Mouse (Mus musculus) left cerebral cortex, adult 9 months (tissue): ENCODE measurements at regions not wholly inside any gene's neighbourhood (a gene's known extent, or its start where the extent isn't known, plus 50 kb on each side); places are given as distances from the start of the nearest gene placed in this dataset.

ENCODE experiments used
- DNase-seq, 2 experiments: peaks; one replicate each; pipeline ENCODE4 v3.0.0; 2022; ENCODE audit warnings: low spot score in 2 of 2

DNA sequence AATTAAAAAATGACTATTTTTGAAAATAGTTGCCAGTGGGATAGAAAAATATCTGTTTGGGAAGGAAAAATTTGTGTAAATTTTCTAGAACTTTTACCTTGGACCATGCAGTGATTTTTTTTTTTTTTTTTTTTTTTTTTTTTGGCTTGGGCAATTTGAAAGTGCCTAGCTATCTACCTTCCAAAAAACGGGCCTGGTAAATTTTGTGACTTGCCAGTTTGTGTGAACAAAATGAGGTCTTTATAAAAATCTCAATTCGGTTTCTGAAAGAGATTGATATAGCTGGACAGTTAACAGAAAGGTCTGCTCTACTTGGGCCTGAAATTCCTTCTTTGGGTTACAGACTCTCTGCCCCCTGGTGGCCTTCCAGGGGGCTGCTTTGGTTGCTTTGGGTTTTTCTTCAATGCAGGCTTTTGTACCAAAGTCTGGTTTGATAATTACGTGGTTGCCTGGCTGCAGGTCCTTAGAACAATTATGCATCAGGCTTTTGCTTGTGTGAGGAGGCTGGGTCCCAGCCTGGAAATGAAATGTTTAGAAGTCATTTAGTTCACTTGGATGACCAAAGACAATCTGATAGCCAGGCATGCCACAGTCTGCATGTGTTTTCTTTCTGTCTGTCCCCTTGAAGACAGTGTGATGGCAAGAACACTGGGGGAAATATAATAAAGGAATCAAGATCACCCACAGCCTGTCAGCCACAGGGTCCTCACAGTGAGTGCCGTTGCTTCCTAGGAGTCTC lies 75.6 kb upstream of the Jazf1 start:
- DNase-seq: peak in 1 of 2 experiments; percentile 46

GRCm38 (mm10) chr6:53134410-53134809 lies 66.0 kb upstream of the Jazf1 start:
- no peak for DNase-seq

GRCm38 (mm10) chr6:53130717-53131330 lies 62.4 kb upstream of the Jazf1 start:
- DNase-seq: no peak

DNA sequence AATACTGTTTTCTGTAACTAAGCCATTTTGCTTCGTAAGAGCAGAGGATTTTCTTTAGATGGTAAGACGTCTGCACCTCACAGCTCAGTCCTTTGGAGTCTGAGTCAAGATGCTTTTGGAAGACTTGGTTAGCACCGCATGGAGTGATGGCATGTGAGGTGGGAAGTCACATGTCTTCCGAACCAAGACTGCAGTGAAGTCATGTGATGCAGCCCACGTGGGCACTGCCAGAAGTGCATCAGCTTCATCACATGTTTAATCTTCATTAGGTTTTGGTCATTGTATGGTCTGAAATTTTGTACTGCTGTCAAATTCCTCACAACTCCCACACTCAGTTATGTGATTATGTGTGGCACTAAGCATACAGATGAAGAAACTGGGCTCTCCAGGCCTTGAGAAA lies 58.3 kb upstream of the Jazf1 start:
- DNase-seq: no peak

GRCm38 (mm10) chr6:53124800-53125450 lies 56.5 kb upstream of the Jazf1 start:
- DNase-seq: no peak

GRCm38 (mm10) chr6:53120385-53120784 lies 52.0 kb upstream of the Jazf1 start:
- DNase-seq: no peak
